ENCODE assay signal across 10 mouse cellular contexts in genomic region chr2:174917975-174918374, GRCm38 (mm10).
DNase-seq lines count a peak whose midpoint lies in the region; ATAC-seq and TF ChIP-seq lines count a peak whose summit lies in the region.
"Had no signal": no experiment of that assay in that cellular context is flagged by ENCODE, and none has a peak within 500 bp of the region (broad histone marks: within the 10 kb centered on the region; RNA-seq: fewer than 3 reads in every experiment).

No protein-coding gene starts in this region.

- no peaks in the 10 kb centered on the region for H3K9me3 ChIP-seq in heart, embryonic 11.5 days (replicated peaks; ENCODE audit: control insufficient read depth, low read length)
- H3K9me3 ChIP-seq in hindbrain, embryonic 13.5 days = no peaks in the 10 kb centered on the region
- no peaks in the 10 kb centered on the region for H3K9me3 ChIP-seq in midbrain, postnatal 0 days (ENCODE audit: low read length)
- H3K9me3 ChIP-seq in liver, postnatal 0 days (ENCODE audit: low read length) = no peaks in the 10 kb centered on the region

- no peak for ATAC-seq in heart, embryonic 11.5 days (replicated peaks; ENCODE audit: insufficient number of reproducible peaks, low FRiP score, low TSS enrichment)
- ATAC-seq in hindbrain, embryonic 13.5 days (ENCODE audit: low FRiP score) = peak; percentile 69
- ATAC-seq in midbrain, postnatal 0 days (ENCODE audit: low FRiP score) = peak; percentile 52
- no peak for ATAC-seq in liver, postnatal 0 days

- peak overlapping the region; percentile 49; the same call in 1 of the 2 replicates for H3K9ac ChIP-seq in heart, embryonic 11.5 days (ENCODE audit: low read depth, low read length)
- H3K9ac ChIP-seq in hindbrain, embryonic 13.5 days = peak overlapping the region; percentile 66; the same call in 1 of the 2 replicates
- no peak overlapping the region; the same call in 1 of the 2 replicates for H3K9ac ChIP-seq in midbrain, postnatal 0 days (replicated peaks; ENCODE audit: low read length, poor library complexity, severe bottlenecking)
- H3K9ac ChIP-seq in liver, postnatal 0 days (replicated peaks) = no peak overlapping the region

- no peaks in the 10 kb centered on the region for H3K4me1 ChIP-seq in heart, embryonic 11.5 days (ENCODE audit: control insufficient read depth, insufficient read depth, low read length)
- H3K4me1 ChIP-seq in hindbrain, embryonic 13.5 days (replicated peaks) = peaks cover 18% of the 10 kb centered on the region
- H3K4me1 ChIP-seq in midbrain, postnatal 0 days (ENCODE audit: insufficient read depth, low read length) = 0 out of 2 replicates have a peak, but pooled peaks cover 6% of the 10 kb centered on the region
- no peaks in the 10 kb centered on the region for H3K4me1 ChIP-seq in liver, postnatal 0 days (ENCODE audit: insufficient read depth)

- H3K4me3 ChIP-seq in heart, embryonic 11.5 days (ENCODE audit: low read depth, low read length) = no peak overlapping the region
- H3K4me3 ChIP-seq in hindbrain, embryonic 13.5 days = no peak overlapping the region
- H3K4me3 ChIP-seq in midbrain, postnatal 0 days (ENCODE audit: low read depth, low read length) = no peak overlapping the region
- H3K4me3 ChIP-seq in liver, postnatal 0 days (ENCODE audit: low read depth, low read length) = no peak overlapping the region
- H3K4me3 ChIP-seq: heart, adult 2 months had no signal

- 0 out of 2 replicates have a peak overlapping the region, but pooled peaks have one; percentile 24 for H3K4me2 ChIP-seq in heart, embryonic 11.5 days
- peak overlapping the region; percentile 43 for H3K4me2 ChIP-seq in hindbrain, embryonic 13.5 days
- H3K4me2 ChIP-seq in midbrain, postnatal 0 days (ENCODE audit: low read depth, low read length, poor library complexity, severe bottlenecking) = peak overlapping the region; percentile 44
- H3K4me2 ChIP-seq in liver, postnatal 0 days (ENCODE audit: low read depth, low read length) = no peak overlapping the region

- WGBS in heart, embryonic 11.5 days (ENCODE audit: insufficient replicate concordance) = 27% methylated on average over 5 of the region's 5 CpGs
- WGBS in hindbrain, embryonic 13.5 days = 6% methylated on average over 5 of the region's 5 CpGs
- WGBS in midbrain, postnatal 0 days = 6% methylated on average over 5 of the region's 5 CpGs
- 60% methylated on average over 5 of the region's 5 CpGs for WGBS in liver, postnatal 0 days (ENCODE audit: insufficient replicate concordance)

- DNase-seq in heart, adult 18-20 months = no peak
- DNase-seq in embryo, embryonic 9.5 days (ENCODE audit: extremely low spot score) = peak; percentile 62
- DNase-seq in midbrain, postnatal 0 days (ENCODE audit: low spot score) = no peak
- no peak for DNase-seq in Muller cell, postnatal 12 days (ENCODE audit: inconsistent ontology term)
- no peak for DNase-seq in liver, postnatal 0 days
- no peak for DNase-seq in adrenal gland, adult 18-20 months (ENCODE audit: low spot score in 2 of 2)
- DNase-seq: heart, adult 2 months; liver had no signal

- H3K36me3 ChIP-seq in heart, embryonic 11.5 days (ENCODE audit: control insufficient read depth, insufficient read depth, low read length) = no peaks in the 10 kb centered on the region
- no peaks in the 10 kb centered on the region for H3K36me3 ChIP-seq in hindbrain, embryonic 13.5 days
- H3K36me3 ChIP-seq in midbrain, postnatal 0 days (ENCODE audit: insufficient read depth, low read length) = no peaks in the 10 kb centered on the region
- H3K36me3 ChIP-seq in liver, postnatal 0 days (replicated peaks; ENCODE audit: insufficient read depth, low read length) = no peaks in the 10 kb centered on the region

- TF ChIP-seq EP300 in liver, postnatal 0 days (IDR thresholded peaks at IDR 0.05; ENCODE audit: low read depth) = no peak

- 0 out of 2 replicates have a peak overlapping the region, but pooled peaks have one; percentile 22 for H3K27ac ChIP-seq in heart, embryonic 11.5 days (ENCODE audit: low read depth, low read length)
- peak overlapping the region; percentile 96 for H3K27ac ChIP-seq in hindbrain, embryonic 13.5 days
- H3K27ac ChIP-seq in midbrain, postnatal 0 days (ENCODE audit: low read depth, low read length) = peak overlapping the region; percentile 71
- H3K27ac ChIP-seq in liver, postnatal 0 days (ENCODE audit: low read depth) = no peak overlapping the region
- H3K27ac ChIP-seq: heart, adult 2 months had no signal

- H3K27me3 ChIP-seq in heart, embryonic 11.5 days (ENCODE audit: control insufficient read depth, insufficient read depth, low read length) = no peaks in the 10 kb centered on the region
- no peaks in the 10 kb centered on the region for H3K27me3 ChIP-seq in hindbrain, embryonic 13.5 days
- H3K27me3 ChIP-seq in midbrain, postnatal 0 days (ENCODE audit: insufficient read depth, low read length) = no peaks in the 10 kb centered on the region
- no peaks in the 10 kb centered on the region for H3K27me3 ChIP-seq in liver, postnatal 0 days (ENCODE audit: insufficient read depth, low read length)

- TF ChIP-seq CTCF in midbrain, postnatal 0 days (IDR thresholded peaks at IDR 0.05) = no peak
- TF ChIP-seq CTCF in liver, postnatal 0 days (IDR thresholded peaks at IDR 0.05; ENCODE audit: low read depth) = no peak

Comparison
In these comparisons a context has a peak if more than half of its experiments do, and no peak if none do; other contexts are left out.
1. ATAC-seq: peak in hindbrain, embryonic 13.5 days (single experiment) and midbrain, postnatal 0 days (single experiment); none in heart, embryonic 11.5 days (single experiment) and liver, postnatal 0 days (single experiment).
2. H3K9ac ChIP-seq: peak in heart, embryonic 11.5 days (single experiment) and hindbrain, embryonic 13.5 days (single experiment); none in midbrain, postnatal 0 days (single experiment) and liver, postnatal 0 days (single experiment).